Mouse (Mus musculus): ENCODE results near the gene Uckl1.

Gene Uckl1

GRCm38 (mm10) chr2:181572921-181573920, 11.5 kb downstream of the Uckl1 start:
- DNase-seq (ENCODE audit: inconsistent ontology term) = no peak

GRCm38 (mm10) chr2:181571941-181572670, 12.6 kb downstream of the Uckl1 start:
- DNase-seq (ENCODE audit: inconsistent ontology term) = no peak

GRCm38 (mm10) chr2:181570921-181571595, 13.6 kb downstream of the Uckl1 start:
- DNase-seq (ENCODE audit: inconsistent ontology term) = no peak

- DNase-seq (ENCODE audit: inconsistent ontology term) = no peak
Observed at GRCm38 (mm10) chr2:181570375-181570774, 14.3 kb downstream of the Uckl1 start.

- no peak for DNase-seq (ENCODE audit: inconsistent ontology term)
Observed at GRCm38 (mm10) chr2:181569856-181570255, 14.8 kb downstream of the Uckl1 start.

GRCm38 (mm10) chr2:181568272-181569008, 16.3 kb downstream of the Uckl1 start:
- DNase-seq (ENCODE audit: inconsistent ontology term) = no peak

- no peak for DNase-seq (ENCODE audit: inconsistent ontology term)
Observed at GRCm38 (mm10) chr2:181567338-181567737, 17.4 kb downstream of the Uckl1 start.

GRCm38 (mm10) chr2:181553772-181554171, 30.9 kb downstream of the Uckl1 start:
- no peak for DNase-seq (ENCODE audit: inconsistent ontology term)

GRCm38 (mm10) chr2:181550233-181550632, 34.5 kb downstream of the Uckl1 start:
- no peak for DNase-seq (ENCODE audit: inconsistent ontology term)

GRCm38 (mm10) chr2:181548682-181549081, 36.0 kb downstream of the Uckl1 start:
- no peak for DNase-seq (ENCODE audit: inconsistent ontology term)

GRCm38 (mm10) chr2:181548227-181548626, 36.5 kb downstream of the Uckl1 start:
- DNase-seq (ENCODE audit: inconsistent ontology term) = no peak

GRCm38 (mm10) chr2:181546142-181546541, 38.5 kb downstream of the Uckl1 start:
- DNase-seq (ENCODE audit: inconsistent ontology term) = no peak

GRCm38 (mm10) chr2:181541761-181542380, 42.8 kb downstream of the Uckl1 start:
- no peak for DNase-seq (ENCODE audit: inconsistent ontology term)

GRCm38 (mm10) chr2:181537444-181538047, 47.1 kb downstream of the Uckl1 start:
- DNase-seq (ENCODE audit: inconsistent ontology term) = no peak

GRCm38 (mm10) chr2:181536410-181536809, 48.3 kb downstream of the Uckl1 start:
- no peak for DNase-seq (ENCODE audit: inconsistent ontology term)

- DNase-seq (ENCODE audit: inconsistent ontology term) = no peak
Observed at GRCm38 (mm10) chr2:181532589-181532988, 52.1 kb downstream of the Uckl1 start.

- no peak for DNase-seq (ENCODE audit: inconsistent ontology term)
Observed at GRCm38 (mm10) chr2:181529076-181529475, 55.6 kb downstream of the Uckl1 start.

- peak; percentile 29 for DNase-seq (ENCODE audit: inconsistent ontology term)
Observed at GRCm38 (mm10) chr2:181525526-181525925, 59.2 kb downstream of the Uckl1 start.

GRCm38 (mm10) chr2:181522811-181523210, 61.9 kb downstream of the Uckl1 start:
- no peak for DNase-seq (ENCODE audit: inconsistent ontology term)

- DNase-seq (ENCODE audit: inconsistent ontology term) = no peak
Observed at GRCm38 (mm10) chr2:181521491-181521890, 63.2 kb downstream of the Uckl1 start.

GRCm38 (mm10) chr2:181520936-181521227, 63.8 kb downstream of the Uckl1 start:
- no peak for DNase-seq (ENCODE audit: inconsistent ontology term)
